Mouse (Mus musculus) activated CD4-positive, CD25-positive, alpha-beta regulatory T cell (primary cell): ENCODE data around the gene Inka2. TPM values are rescaled to one million over a fixed set of nuclear protein-coding genes. Genes with fewer than 3 reads are reported as not detected.

Source experiments
- polyA plus RNA-seq, 2 experiments: library from polyadenylated mRNA; unstranded; fragments of 100-300 nt; shearing (Covaris generic); gene quantifications; one replicate each; pipeline ENCODE4 v1.2.1; 2017

Gene Inka2
- 1 to 10 TPM; 2.2 to 3.7 TPM for polyA plus RNA-seq

GRCm38 (mm10) chr3:105704031-105705008, at the start of gene Inka2:
TSS of gene Inka2 (plus strand) at chr3:105704599.

GRCm38 (mm10) chr3:105687324-105688060, 16.9 kb upstream of the Inka2 start, which contains the start of gene Ddx20:
TSS of gene Ddx20 (minus strand) at chr3:105687574.

Other genes with a start within 250 kb of the Inka2 start
- gene Ddx20, start 17.0 kb upstream of the Inka2 start, polyA plus RNA-seq: 10 to 100 TPM; 21.0 to 22.9 TPM
- gene Rap1a, start 96.7 kb downstream of the Inka2 start, polyA plus RNA-seq: 100 to 1,000 TPM; 298 to 399 TPM
- gene Adora3, start 166.3 kb downstream of the Inka2 start, polyA plus RNA-seq: under 1 TPM; 0.08 to 0.64 TPM
- under 1 TPM in 1 of 2 experiments, not detected in 1; 0.20 TPM for gene Tmigd3, start 166.3 kb downstream of the Inka2 start, polyA plus RNA-seq
- under 1 TPM; 0.58 to 0.70 TPM for gene I830077J02Rik, start 228.1 kb downstream of the Inka2 start, polyA plus RNA-seq